Mouse (Mus musculus): ENCODE results near the gene A530084C06Rik.

GRCm38 (mm10) chr13:31534726-31535125 is 24.4 kb downstream of the A530084C06Rik start:
- TF ChIP-seq POLR2A (IDR thresholded peaks at IDR 0.05; ENCODE audit: borderline replicate concordance, control insufficient read depth, low read depth, low read length) (no peak), CTCF (IDR thresholded peaks at IDR 0.05; ENCODE audit: control insufficient read depth, insufficient read depth, low read length) (no peak)

All from bone marrow, adult 2 months (tissue).